Mouse (Mus musculus): ENCODE results near the gene Mettl5.
"Not testable (repeated sequence)": the region's sequence is repeated elsewhere in the genome, so short reads cannot be mapped to it uniquely, and the experiment has no call there.

Mettl5 gene

GRCm38 (mm10) chr2:69885451-69886305, at the start of gene Mettl5:
Gene Mettl5, minus strand, starts transcription at chr2:69885615.
- DNase-seq (ENCODE audit: low read depth, low spot score), result peak; percentile 83

- DNase-seq (ENCODE audit: low read depth, low spot score), result no peak
Observed at GRCm38 (mm10) chr2:69924943-69925342, 39.5 kb upstream of the Mettl5 start.

- DNase-seq (ENCODE audit: low read depth, low spot score), result no peak
Observed at GRCm38 (mm10) chr2:69917301-69917700, 31.9 kb upstream of the Mettl5 start.

- DNase-seq (ENCODE audit: low read depth, low spot score), result no peak
Observed at GRCm38 (mm10) chr2:69912801-69913200, 27.4 kb upstream of the Mettl5 start.

- not testable (repeated sequence) for DNase-seq (ENCODE audit: low read depth, low spot score)
Observed at GRCm38 (mm10) chr2:69907394-69907793, 22.0 kb upstream of the Mettl5 start.

- DNase-seq (ENCODE audit: low read depth, low spot score), result no peak
Observed at GRCm38 (mm10) chr2:69903541-69903940, 18.1 kb upstream of the Mettl5 start.

GRCm38 (mm10) chr2:69897618-69898575, 12.5 kb upstream of the Mettl5 start:
- DNase-seq (ENCODE audit: low read depth, low spot score), result peak; percentile 41

- DNase-seq (ENCODE audit: low read depth, low spot score), result peak; percentile 85
Observed at GRCm38 (mm10) chr2:69897039-69897617, 11.7 kb upstream of the Mettl5 start, which contains the start of gene Ubr3. Gene Ubr3, plus strand, starts transcription at chr2:69897246.

GRCm38 (mm10) chr2:69896224-69896581, 10.8 kb upstream of the Mettl5 start:
- no peak for DNase-seq (ENCODE audit: low read depth, low spot score)

- DNase-seq (ENCODE audit: low read depth, low spot score), result no peak
Observed at GRCm38 (mm10) chr2:69895502-69896223, 10.2 kb upstream of the Mettl5 start.

- no peak for DNase-seq (ENCODE audit: low read depth, low spot score)
Observed at GRCm38 (mm10) chr2:69893891-69894290, 8.5 kb upstream of the Mettl5 start.

GRCm38 (mm10) chr2:69893145-69893544, 7.7 kb upstream of the Mettl5 start:
- no peak for DNase-seq (ENCODE audit: low read depth, low spot score)

- DNase-seq (ENCODE audit: low read depth, low spot score), result no peak
Observed at GRCm38 (mm10) chr2:69890843-69891242, 5.4 kb upstream of the Mettl5 start.

- DNase-seq (ENCODE audit: low read depth, low spot score), result no peak
Observed at GRCm38 (mm10) chr2:69888957-69889356, 3.5 kb upstream of the Mettl5 start.

- DNase-seq (ENCODE audit: low read depth, low spot score), result no peak
Observed at GRCm38 (mm10) chr2:69885050-69885449, 365 bp downstream of the Mettl5 start.

GRCm38 (mm10) chr2:69884581-69884980, 834 bp downstream of the Mettl5 start:
- no peak for DNase-seq (ENCODE audit: low read depth, low spot score)

- no peak for DNase-seq (ENCODE audit: low read depth, low spot score)
Observed at GRCm38 (mm10) chr2:69883990-69884391, 1.4 kb downstream of the Mettl5 start.

GRCm38 (mm10) chr2:69862117-69862657, 23.2 kb downstream of the Mettl5 start:
- DNase-seq (ENCODE audit: low read depth, low spot score), result no peak

GRCm38 (mm10) chr2:69861485-69862091, 23.8 kb downstream of the Mettl5 start, which contains the start of gene Ssb:
Gene Ssb, plus strand, starts transcription at chr2:69861562.
- peak; percentile 87 for DNase-seq (ENCODE audit: low read depth, low spot score)

- no peak for DNase-seq (ENCODE audit: low read depth, low spot score)
Observed at GRCm38 (mm10) chr2:69860972-69861452, 24.4 kb downstream of the Mettl5 start.

All from telencephalon, adult 2 months (tissue).